Mouse (Mus musculus) E14TG2a.4 (cell line): ENCODE measurements around the gene Slc8b1.

Experiments
- H3K27me3 ChIP-seq: 2 replicates; pipeline ENCODE4 v1.6.1; 2014; ENCODE audit warnings: low read length, control low read depth; ENCODE audit not compliant: insufficient read depth
- H3K36me3 ChIP-seq: 2 replicates; pipeline ENCODE4 v1.6.1; 2014; ENCODE audit warnings: low read length, control low read depth; ENCODE audit not compliant: insufficient read depth
- H3K4me1 ChIP-seq: replicated peaks from 2 replicates; pipeline ENCODE4 v1.6.1; 2014; ENCODE audit warnings: low read depth, low read length, control low read depth
- H3K4me3 ChIP-seq: replicated peaks from 2 replicates; pipeline ENCODE4 v1.5.1; 2014; ENCODE audit warnings: mild to moderate bottlenecking, low read length
- H3K9me3 ChIP-seq: 2 replicates; pipeline ENCODE4 v1.6.1; 2014; ENCODE audit warnings: low read length, control low read depth
- CTCF ChIP-seq: conservative IDR thresholded peaks from 2 replicates; pipeline ENCODE4 v1.5.1; 2014; ENCODE audit warnings: low read length
- NANOG ChIP-seq: IDR thresholded peaks from 2 replicates; pipeline ENCODE4 v1.6.1; 2014; ENCODE audit warnings: borderline replicate concordance, low read length, mixed read lengths
- POU5F1 ChIP-seq: IDR thresholded peaks from 2 replicates; pipeline ENCODE4 v1.6.1; 2014; ENCODE audit warnings: low read length, borderline replicate concordance

Slc8b1 gene

GRCm38 (mm10) chr5:120510982-120511642 is at the start of gene Slc8b1:
TSS of gene Slc8b1 (plus strand) at chr5:120511168.
- Histone ChIP-seq H3K27me3 (peaks cover 12% of the 10 kb centered on the region; the same call in 1 of the 2 replicates), H3K9me3 (no peaks in the 10 kb centered on the region), H3K36me3 (peaks cover 1% of the 10 kb centered on the region), H3K4me3 (peak within 1 kb of the TSS; percentile 85), H3K4me1 (peaks cover 63% of the 10 kb centered on the region)
- TF ChIP-seq POU5F1 (no peak), CTCF (no peak), NANOG (no peak)

- Histone ChIP-seq H3K9me3 (no peaks in the 10 kb centered on the region), H3K27me3 (peaks cover 35% of the 10 kb centered on the region), H3K4me3 (no peak overlapping the region), H3K4me1 (peaks cover 36% of the 10 kb centered on the region), H3K36me3 (no peaks in the 10 kb centered on the region)
- TF ChIP-seq POU5F1 (no peak), NANOG (no peak)
These were observed 49.1 kb upstream of the Slc8b1 start for GRCm38 (mm10) chr5:120461902-120462301.

- Histone ChIP-seq H3K4me3 (no peak overlapping the region), H3K27me3 (peaks cover 44% of the 10 kb centered on the region), H3K9me3 (no peaks in the 10 kb centered on the region), H3K36me3 (no peaks in the 10 kb centered on the region), H3K4me1 (peaks cover 17% of the 10 kb centered on the region)
- peak; percentile 95 for TF ChIP-seq CTCF
- no peak for TF ChIP-seq NANOG
These were observed 46.6 kb upstream of the Slc8b1 start for GRCm38 (mm10) chr5:120464321-120464720.

- Histone ChIP-seq H3K4me3 (no peak overlapping the region), H3K4me1 (peaks cover 9% of the 10 kb centered on the region; the same call in 1 of the 2 replicates), H3K27me3 (peaks cover 39% of the 10 kb centered on the region), H3K9me3 (no peaks in the 10 kb centered on the region), H3K36me3 (no peaks in the 10 kb centered on the region)
- TF ChIP-seq POU5F1 (no peak), CTCF (peak; percentile 99), NANOG (no peak)
These were observed 45.9 kb upstream of the Slc8b1 start for GRCm38 (mm10) chr5:120465062-120465461.

GRCm38 (mm10) chr5:120465860-120466259 is 45.1 kb upstream of the Slc8b1 start:
- Histone ChIP-seq H3K4me1 (0 out of 2 replicates have a peak, but pooled peaks cover 9% of the 10 kb centered on the region), H3K36me3 (no peaks in the 10 kb centered on the region), H3K4me3 (no peak overlapping the region), H3K9me3 (no peaks in the 10 kb centered on the region), H3K27me3 (peaks cover 31% of the 10 kb centered on the region)
- TF ChIP-seq POU5F1 (no peak), CTCF (no peak), NANOG (no peak)

GRCm38 (mm10) chr5:120467026-120467425 is 43.9 kb upstream of the Slc8b1 start:
- H3K27me3 ChIP-seq = peaks cover 19% of the 10 kb centered on the region
- no peaks in the 10 kb centered on the region for H3K9me3 ChIP-seq
- H3K36me3 ChIP-seq = no peaks in the 10 kb centered on the region
- H3K4me3 ChIP-seq = no peak overlapping the region
- TF ChIP-seq CTCF = no peak
- TF ChIP-seq POU5F1 = no peak
- TF ChIP-seq NANOG = no peak
- peaks cover 15% of the 10 kb centered on the region; the same call in 1 of the 2 replicates for H3K4me1 ChIP-seq

GRCm38 (mm10) chr5:120468336-120468735 is 42.6 kb upstream of the Slc8b1 start:
- no peaks in the 10 kb centered on the region for H3K9me3 ChIP-seq
- peaks cover 9% of the 10 kb centered on the region for H3K27me3 ChIP-seq
- H3K4me1 ChIP-seq = peaks cover 8% of the 10 kb centered on the region; the same call in 1 of the 2 replicates
- H3K36me3 ChIP-seq = no peaks in the 10 kb centered on the region
- H3K4me3 ChIP-seq = no peak overlapping the region
- TF ChIP-seq NANOG (no peak), POU5F1 (no peak), CTCF (no peak)

GRCm38 (mm10) chr5:120468830-120469229 is 42.1 kb upstream of the Slc8b1 start:
- Histone ChIP-seq H3K9me3 (no peaks in the 10 kb centered on the region), H3K27me3 (peaks cover 9% of the 10 kb centered on the region), H3K4me3 (no peak overlapping the region), H3K36me3 (no peaks in the 10 kb centered on the region), H3K4me1 (peaks cover 11% of the 10 kb centered on the region; the same call in 1 of the 2 replicates)
- TF ChIP-seq NANOG = no peak

GRCm38 (mm10) chr5:120471538-120471937 is 39.4 kb upstream of the Slc8b1 start:
- no peak for TF ChIP-seq NANOG
- Histone ChIP-seq H3K4me1 (peaks cover 21% of the 10 kb centered on the region), H3K9me3 (no peaks in the 10 kb centered on the region), H3K36me3 (no peaks in the 10 kb centered on the region), H3K27me3 (peaks cover 11% of the 10 kb centered on the region), H3K4me3 (no peak overlapping the region)

- peaks cover 19% of the 10 kb centered on the region for H3K27me3 ChIP-seq
- H3K4me1 ChIP-seq = peaks cover 23% of the 10 kb centered on the region
- H3K4me3 ChIP-seq = no peak within 1 kb of the TSS
- H3K36me3 ChIP-seq = no peaks in the 10 kb centered on the region
- H3K9me3 ChIP-seq = no peaks in the 10 kb centered on the region
- TF ChIP-seq POU5F1 (no peak), CTCF (no peak), NANOG (no peak)
These were observed 38.2 kb upstream of the Slc8b1 start, which contains the start of gene Sdsl for GRCm38 (mm10) chr5:120472770-120473169. TSS of gene Sdsl (minus strand) at chr5:120472810.
